Mouse (Mus musculus) urinary bladder, postnatal 4 days (tissue): ENCODE measurements at regions not wholly inside any gene's neighbourhood (a gene's known extent, or its start where the extent isn't known, plus 50 kb on each side); places are given as distances from the start of the nearest gene placed in this dataset.

Experiments
- DNase-seq, 2 experiments: peaks; one replicate each; pipeline ENCODE4 v3.0.0; 2021 to 2022; ENCODE audit warnings: low spot score in 2 of 2

GRCm38 (mm10) chr13:31330731-31331130 lies 225.2 kb upstream of the Foxq1 start:
- DNase-seq = no peak

- DNase-seq = no peak
Measured at GRCm38 (mm10) chr13:31334981-31335380, 221.0 kb upstream of the Foxq1 start.

GRCm38 (mm10) chr13:31337631-31338030 lies 218.3 kb upstream of the Foxq1 start:
- no peak for DNase-seq

GRCm38 (mm10) chr13:31339386-31339785 lies 216.5 kb upstream of the Foxq1 start:
- DNase-seq = no peak

- no peak for DNase-seq
Measured at GRCm38 (mm10) chr13:31339901-31340300, 216.0 kb upstream of the Foxq1 start.

DNA sequence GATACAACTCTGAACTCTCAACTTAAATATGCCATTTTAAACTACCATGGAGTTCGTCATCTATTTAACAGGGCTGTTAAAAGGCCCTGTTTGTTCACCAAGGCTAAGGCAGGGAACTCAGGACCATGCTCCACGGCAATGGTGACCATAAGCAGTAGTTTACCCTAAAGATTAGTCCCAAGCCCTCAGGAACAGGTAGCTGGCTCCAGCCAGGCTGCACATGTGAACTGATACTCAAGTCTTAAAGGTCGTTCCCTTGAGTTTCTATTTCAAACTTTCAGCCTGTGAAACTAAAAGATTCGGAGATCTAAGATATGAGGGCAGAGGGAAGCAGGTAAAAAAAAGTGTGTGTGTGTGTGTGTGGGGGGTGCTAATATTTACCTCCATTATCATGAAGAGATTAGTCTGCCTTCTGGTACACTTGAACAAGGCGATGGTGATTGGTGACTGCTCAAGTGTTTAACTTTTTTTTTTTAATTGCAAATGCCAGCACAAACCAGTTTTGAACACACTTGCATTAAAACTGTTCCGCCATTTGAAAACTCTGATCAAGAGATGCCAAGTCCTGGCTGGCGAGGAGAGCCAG lies 215.5 kb upstream of the Foxq1 start:
- DNase-seq = no peak

GRCm38 (mm10) chr13:31341282-31342100 lies 214.4 kb upstream of the Foxq1 start:
- DNase-seq = no peak

- DNase-seq = no peak
Measured at GRCm38 (mm10) chr13:31346205-31346604, 209.7 kb upstream of the Foxq1 start.

DNA sequence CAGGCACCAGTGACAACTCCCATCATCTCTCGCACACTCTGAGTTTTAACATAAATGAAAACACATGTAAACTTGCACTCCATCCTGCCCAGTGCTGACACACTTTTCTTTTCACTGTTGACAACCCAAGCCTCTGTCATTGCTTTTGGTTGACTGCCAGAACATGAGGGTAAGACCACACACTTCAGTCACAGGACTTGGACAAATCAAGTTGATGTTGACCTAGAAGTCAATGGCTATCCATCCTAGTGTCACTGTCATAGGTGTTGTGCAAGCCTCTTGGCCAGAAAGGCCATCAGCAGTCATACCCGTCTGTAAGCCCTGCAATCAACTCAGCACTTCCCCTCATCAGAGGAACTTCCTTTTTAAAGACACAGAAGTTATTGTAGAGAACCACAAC lies 208.9 kb upstream of the Foxq1 start:
- no peak for DNase-seq

DNA sequence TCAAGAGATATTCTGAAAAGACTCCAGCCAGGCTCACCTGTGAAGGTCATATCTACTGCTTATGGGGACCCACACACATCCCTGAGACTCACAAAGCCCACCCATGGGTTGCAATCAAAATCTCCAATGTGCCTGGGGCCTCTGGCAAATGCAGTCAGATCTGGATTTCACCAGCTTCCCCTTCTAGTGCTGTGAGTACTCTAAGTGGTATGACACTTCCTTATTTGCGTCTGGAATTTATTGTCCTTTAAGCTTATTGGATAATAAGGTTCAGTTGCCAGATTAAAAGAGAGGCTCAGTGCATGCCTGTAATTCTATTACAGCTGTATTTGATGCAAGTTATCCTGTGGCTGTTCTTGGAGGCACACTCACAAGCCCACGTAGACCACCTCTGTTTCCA lies 206.3 kb upstream of the Foxq1 start:
- no peak for DNase-seq

DNA sequence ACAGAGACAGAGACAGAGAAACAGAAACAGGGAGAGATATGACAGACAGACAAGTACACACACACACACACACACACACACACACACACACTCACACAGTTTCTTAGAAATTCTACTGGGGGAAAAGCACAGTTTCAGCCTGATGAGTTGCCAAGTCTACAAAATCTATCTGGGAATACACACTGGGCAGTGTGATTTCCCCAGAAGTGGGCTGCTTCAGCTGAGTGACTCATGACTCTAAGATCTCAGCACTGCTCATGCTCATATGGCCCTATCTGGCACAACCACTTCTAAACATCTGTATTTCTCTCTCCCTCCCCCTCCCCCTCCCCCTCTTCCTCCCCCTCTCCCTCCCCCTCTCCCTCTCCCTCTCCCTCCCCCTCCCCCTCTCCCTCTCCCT lies 204.5 kb upstream of the Foxq1 start:
- no peak for DNase-seq

GRCm38 (mm10) chr13:31352825-31353224 lies 203.1 kb upstream of the Foxq1 start:
- no peak for DNase-seq

DNA sequence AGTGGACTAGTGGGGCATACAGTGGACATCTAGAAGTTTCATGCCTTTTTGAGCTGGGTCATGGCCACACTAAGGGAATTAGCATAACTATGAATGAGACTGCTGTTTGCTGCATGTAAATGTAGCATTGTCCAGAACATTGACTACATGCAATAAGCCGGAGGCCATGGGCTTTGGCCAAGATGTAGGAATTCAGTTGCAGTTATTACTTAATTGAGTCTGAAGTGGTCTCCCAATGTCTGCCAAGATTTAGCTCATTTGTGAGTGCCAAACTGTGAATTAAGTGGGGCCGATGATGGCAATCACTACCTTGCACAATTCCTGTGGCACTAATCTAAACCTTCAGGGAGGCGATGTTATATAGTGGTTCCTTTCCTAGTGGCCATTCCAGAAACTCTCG lies 196.6 kb upstream of the Foxq1 start:
- no peak for DNase-seq

GRCm38 (mm10) chr13:31362386-31362785 lies 193.5 kb upstream of the Foxq1 start:
- no peak for DNase-seq

- DNase-seq = no peak
Measured at GRCm38 (mm10) chr13:31364369-31364768, 191.6 kb upstream of the Foxq1 start.

DNA sequence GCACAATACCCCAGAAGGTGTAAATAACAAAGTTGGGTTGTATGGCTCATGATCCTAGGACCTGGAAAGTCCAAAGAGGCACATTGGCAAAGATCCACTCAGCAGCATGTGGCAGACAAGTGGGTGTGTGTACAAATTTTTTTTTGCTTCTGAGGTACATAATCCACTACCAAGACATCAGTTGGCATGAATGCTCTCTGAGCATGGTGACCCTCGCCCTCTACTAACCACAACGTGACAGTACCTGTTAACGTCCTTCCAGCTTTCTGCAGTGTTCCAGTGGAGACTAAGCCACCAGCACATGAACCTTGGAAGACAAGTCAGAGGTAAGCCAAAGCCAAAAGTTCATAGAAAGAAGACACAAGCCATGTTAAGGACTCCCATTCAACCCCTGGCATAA lies 188.7 kb upstream of the Foxq1 start:
- no peak for DNase-seq

DNA sequence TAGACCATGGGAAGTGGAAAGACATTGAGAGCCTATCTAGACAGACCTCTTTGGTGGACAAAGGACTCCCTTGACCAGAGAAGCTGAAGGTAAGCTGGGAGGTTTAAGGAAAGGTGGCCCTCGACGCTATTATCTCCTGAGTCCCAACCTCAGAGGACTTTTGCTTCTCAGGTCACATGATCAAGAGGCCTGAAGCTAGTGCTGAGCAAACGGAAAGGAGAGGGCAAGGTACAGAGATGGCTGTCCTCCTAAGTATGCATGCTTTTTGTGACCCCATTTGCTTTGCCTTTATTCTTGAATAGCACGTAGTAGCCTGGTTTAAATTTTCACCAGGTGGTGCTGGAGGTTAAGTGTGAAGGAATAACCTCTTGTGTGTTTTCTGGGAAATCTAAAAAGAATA lies 186.8 kb upstream of the Foxq1 start:
- no peak for DNase-seq

- no peak for DNase-seq
Measured at GRCm38 (mm10) chr13:31370873-31371272, 185.1 kb upstream of the Foxq1 start.

GRCm38 (mm10) chr13:31374006-31374405 lies 181.9 kb upstream of the Foxq1 start:
- no peak for DNase-seq

DNA sequence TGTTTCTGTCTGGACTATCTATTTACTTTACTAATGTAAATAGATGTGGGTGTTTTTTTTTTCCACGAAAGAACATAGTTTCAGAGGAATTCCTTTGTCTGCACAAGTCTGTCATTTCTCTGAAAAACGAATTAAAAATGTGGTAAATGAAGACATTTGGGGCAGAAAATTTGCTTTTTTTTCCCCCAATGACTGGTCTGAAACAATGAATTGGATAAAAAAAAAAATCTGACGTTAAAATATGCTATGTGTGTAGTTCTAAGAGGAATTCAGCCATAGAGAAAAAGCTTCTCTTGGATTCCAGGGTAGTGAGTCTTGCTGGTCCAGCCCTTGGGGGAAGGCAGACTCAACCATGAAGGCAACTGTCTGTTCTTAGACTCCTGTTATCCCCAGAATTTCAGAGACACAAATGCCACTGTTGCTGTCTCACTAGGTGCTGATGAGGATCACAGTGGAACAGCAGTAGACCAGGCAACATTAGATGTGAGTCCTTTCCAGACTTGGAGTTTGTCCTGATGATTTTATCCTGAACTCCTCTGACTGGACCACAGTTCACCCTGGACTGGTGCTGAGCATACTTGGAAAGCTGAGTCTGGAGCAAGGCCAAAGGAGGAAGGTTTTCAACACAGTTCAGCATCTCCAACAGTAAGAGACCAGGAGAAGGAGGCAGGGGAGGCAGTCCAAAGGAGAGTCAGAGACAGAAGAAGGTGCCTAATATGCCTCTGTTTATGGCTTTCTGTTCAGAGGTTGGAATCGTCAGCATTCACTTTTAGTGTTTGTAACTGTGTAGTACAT lies 162.3 kb upstream of the Foxq1 start:
- DNase-seq = no peak

DNA sequence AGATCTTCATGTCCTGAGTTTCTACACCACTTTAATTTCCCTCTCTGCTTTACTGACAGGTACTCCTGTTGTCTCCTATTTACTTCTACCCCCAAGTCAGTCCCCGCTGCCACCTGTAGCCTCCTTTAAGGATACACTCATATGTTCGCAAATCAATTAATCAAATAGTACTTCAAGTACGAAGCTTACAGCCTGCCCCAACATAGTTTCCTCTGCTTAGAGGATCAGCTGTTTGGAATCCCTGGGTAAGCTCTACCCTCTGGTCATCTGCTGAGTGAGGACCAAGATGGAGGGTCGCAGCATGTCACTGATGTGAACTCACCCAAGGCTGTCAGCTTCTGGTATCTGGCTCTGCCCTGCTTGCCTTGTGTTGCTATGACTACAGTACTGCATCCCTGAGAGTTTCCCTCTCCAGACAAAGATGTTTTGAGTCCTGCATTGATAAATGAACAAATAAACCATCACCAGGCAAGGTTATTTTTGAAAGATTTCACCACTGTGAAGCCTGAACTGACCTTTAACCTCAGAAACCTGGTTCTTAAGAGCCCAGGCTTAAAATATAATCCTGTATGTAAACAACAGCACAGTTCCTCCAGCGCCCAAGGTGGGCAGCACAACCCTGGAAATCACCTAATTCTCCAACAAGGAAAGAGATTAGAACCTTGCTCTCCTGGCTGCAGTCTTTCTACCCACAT lies 159.6 kb upstream of the Foxq1 start:
- DNase-seq = no peak

DNA sequence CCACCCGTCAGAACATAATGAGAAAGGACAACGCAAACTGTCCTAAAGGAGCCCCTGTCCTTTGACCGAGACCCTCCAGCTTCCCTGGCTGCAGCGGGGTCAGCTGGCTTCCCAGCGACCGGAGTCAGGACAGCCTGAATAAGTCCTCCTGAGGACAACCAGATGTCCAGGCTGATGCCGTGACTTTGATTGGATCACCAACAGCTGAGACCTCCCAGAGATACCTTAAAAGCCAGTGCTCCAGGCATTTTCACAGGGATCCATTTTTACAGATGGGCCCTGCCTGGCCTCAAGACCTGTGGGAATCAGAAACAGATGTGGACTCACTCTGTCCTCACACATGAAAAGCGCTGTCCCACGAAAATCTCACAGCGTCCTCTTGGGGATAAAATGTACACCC lies 158.7 kb upstream of the Foxq1 start:
- DNase-seq = no peak
